Mouse (Mus musculus): Measurements from ENCODE around the gene Adarb2.

DNA sequence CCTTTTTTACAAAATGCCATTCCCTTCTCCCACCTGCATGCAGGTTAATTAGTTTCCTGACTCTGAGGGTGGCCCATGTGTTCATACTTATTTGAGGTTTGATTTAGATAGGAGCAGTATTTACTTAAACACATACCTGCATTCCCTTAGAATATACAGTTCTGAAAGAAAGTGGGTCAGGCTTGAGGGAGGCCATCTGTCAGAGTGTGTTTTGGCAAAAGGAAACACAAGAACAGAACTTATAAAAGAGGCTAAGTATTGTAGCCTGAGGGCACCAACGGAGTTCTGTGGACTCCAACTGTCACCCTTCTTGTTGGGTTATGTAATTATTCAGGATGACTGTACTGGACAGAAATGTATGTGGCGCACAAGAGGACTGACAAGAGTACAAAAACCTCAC is 349.6 kb downstream of the Adarb2 start:
- TF ChIP-seq CTCF (IDR thresholded peaks at IDR 0.05; ENCODE audit: extremely low read depth, insufficient read depth, low read length): no peak
- TF ChIP-seq POLR2A (IDR thresholded peaks at IDR 0.05; ENCODE audit: extremely low read depth, insufficient read depth, low read length): no peak
